Mouse (Mus musculus): ENCODE measurements around the gene Cep164. TPM values are rescaled to one million over a fixed set of nuclear protein-coding genes. Genes with fewer than 3 reads are reported as not detected.

Cep164 gene
- polyA plus RNA-seq, 1 experiment from 2014 or later = 11.5 TPM

DNA sequence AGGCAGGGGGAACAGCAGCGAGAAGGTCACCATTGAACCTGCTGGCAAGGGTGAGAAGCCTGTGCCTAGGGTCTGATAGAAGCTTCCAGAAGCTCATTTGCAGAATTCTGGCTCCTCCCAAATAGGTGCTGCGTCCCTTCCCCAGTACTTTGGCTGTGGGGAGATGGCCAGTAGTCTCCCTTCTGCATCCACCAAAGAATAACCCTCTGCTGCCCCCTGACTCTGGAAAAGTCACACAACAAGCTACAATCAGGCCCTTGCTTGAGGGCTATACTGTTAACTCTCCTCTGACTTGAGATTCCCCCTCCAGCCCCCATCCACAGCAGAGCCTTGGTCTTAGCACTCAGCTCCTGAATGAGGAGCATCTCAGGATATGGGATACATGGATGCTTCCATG lies 87.9 kb downstream of the Cep164 start:
- Histone ChIP-seq H3K4me3 (replicated peaks; ENCODE audit: low read length) (no peak overlapping the region), H3K27me3 (ENCODE audit: control insufficient read depth, insufficient read depth, low read length) (no peaks in the 10 kb centered on the region), H3K9ac (no peak overlapping the region), H3K9me3 (ENCODE audit: control insufficient read depth, low read length) (no peaks in the 10 kb centered on the region), H3K36me3 (replicated peaks; ENCODE audit: control insufficient read depth, insufficient read depth) (no peaks in the 10 kb centered on the region; the same call in 1 of the 2 replicates), H3K4me2 (replicated peaks) (no peak overlapping the region), H3K4me1 (replicated peaks; ENCODE audit: control insufficient read depth, insufficient read depth, low read length) (peaks cover 13% of the 10 kb centered on the region), H3K27ac (no peak overlapping the region)
- DNase-seq (ENCODE audit: low spot score) (peak; percentile 47), ATAC-seq (ENCODE audit: low FRiP score) (no peak)
- 52% methylated on average over 2 of the region's 2 CpGs for WGBS

DNA sequence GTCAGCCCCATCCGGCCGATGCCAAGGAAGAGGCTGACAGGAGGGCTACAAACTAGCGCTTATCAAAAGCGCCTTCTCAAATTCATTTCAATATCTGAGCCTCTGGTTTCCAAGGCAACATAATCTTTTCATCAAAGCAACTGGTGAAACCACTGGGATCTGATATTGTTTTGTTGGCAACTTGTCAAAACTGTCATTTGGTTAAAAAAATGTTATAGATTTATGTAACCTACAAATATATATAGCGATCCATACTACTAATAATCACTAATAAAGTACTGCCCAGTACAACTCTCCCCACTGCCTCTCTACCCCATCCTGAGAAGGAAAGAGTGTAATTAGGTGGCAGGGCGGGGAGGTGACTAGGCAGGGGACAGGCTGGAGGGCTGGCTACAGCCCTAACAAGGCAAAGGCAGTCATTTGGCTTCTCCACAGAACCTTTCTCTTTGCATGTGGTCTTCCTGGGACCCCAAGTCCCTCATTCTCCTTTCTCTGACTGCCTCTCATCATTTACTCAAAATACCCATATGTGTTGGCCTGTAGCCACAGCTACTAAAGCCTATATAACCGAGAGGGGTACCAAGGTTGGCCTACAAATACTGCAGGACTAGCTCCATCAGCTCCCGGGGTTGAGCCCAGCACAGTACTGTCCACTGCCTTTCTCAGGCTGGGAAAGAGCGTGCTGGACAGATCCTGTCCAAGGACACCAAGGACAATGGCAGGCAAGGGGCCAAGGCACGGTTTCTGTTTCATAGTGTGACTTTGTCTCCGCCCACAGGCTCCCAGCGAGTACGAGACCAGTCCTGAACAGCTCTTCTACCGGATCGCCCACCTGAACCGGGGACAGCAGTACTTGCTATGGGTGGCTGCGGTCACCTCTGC lies 88.5 kb downstream of the Cep164 start:
- Histone ChIP-seq H3K9me3 (ENCODE audit: control insufficient read depth, low read length) (no peaks in the 10 kb centered on the region), H3K27ac (peak overlapping the region; percentile 82), H3K4me1 (replicated peaks; ENCODE audit: control insufficient read depth, insufficient read depth, low read length) (peaks cover 13% of the 10 kb centered on the region), H3K4me3 (replicated peaks; ENCODE audit: low read length) (no peak overlapping the region), H3K4me2 (replicated peaks) (no peak overlapping the region; the same call in 1 of the 2 replicates), H3K27me3 (ENCODE audit: control insufficient read depth, insufficient read depth, low read length) (no peaks in the 10 kb centered on the region), H3K9ac (0 out of 2 replicates have a peak overlapping the region, but pooled peaks have one; percentile 5), H3K36me3 (replicated peaks; ENCODE audit: control insufficient read depth, insufficient read depth) (no peaks in the 10 kb centered on the region; the same call in 1 of the 2 replicates)
- no peak for ATAC-seq (ENCODE audit: low FRiP score)
- WGBS = 52% methylated on average over 17 of the region's 17 CpGs
- peak; percentile 68 for DNase-seq (ENCODE audit: low spot score)

DNA sequence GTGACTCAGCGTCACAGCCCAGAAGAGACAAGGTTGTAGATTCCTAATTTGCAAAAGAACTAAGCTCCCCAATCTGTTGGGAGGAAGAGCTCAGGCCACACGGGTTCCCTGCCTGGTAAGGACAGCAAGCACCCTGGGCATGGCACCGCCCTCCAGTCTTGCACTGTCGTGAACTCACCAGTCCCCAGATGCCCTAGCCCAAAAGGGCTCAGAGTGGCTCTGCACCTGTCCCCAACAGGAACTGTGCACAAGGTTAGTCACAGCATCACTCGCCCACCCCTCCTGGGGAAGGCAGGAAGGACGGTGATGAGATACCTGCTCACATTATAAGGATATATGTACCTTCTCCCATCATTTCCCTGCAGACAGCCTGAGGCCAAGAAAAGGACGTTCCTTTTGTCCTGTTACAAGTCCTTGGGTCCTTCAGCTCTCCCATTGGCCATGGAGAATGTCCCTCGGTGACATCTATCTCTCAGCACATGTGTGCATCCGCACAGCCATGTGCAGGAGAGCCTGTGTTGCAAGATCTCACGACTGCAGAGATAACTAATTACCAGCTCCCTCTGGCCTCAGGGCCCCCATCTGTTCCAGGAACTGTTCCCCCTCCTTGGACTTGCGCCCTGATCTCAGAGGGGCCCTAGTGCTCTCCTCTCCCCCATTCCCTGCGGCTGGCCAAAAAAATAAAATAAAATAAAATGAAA lies 89.3 kb downstream of the Cep164 start:
- ATAC-seq (ENCODE audit: low FRiP score) (peak; percentile 67), DNase-seq (ENCODE audit: low spot score) (peak; percentile 27)
- H3K4me1 ChIP-seq (replicated peaks; ENCODE audit: control insufficient read depth, insufficient read depth, low read length) = peaks cover 13% of the 10 kb centered on the region
- H3K9me3 ChIP-seq (ENCODE audit: control insufficient read depth, low read length) = no peaks in the 10 kb centered on the region
- 0 out of 2 replicates have a peak overlapping the region, but pooled peaks have one; percentile 5 for H3K9ac ChIP-seq
- H3K36me3 ChIP-seq (replicated peaks; ENCODE audit: control insufficient read depth, insufficient read depth) = peaks cover 4% of the 10 kb centered on the region; the same call in 1 of the 2 replicates
- WGBS = 49% methylated on average over 12 of the region's 12 CpGs
- no peaks in the 10 kb centered on the region for H3K27me3 ChIP-seq (ENCODE audit: control insufficient read depth, insufficient read depth, low read length)
- H3K4me2 ChIP-seq (replicated peaks) = no peak overlapping the region; the same call in 1 of the 2 replicates
- no peak overlapping the region for H3K4me3 ChIP-seq (replicated peaks; ENCODE audit: low read length)
- peak overlapping the region; percentile 82 for H3K27ac ChIP-seq

DNA sequence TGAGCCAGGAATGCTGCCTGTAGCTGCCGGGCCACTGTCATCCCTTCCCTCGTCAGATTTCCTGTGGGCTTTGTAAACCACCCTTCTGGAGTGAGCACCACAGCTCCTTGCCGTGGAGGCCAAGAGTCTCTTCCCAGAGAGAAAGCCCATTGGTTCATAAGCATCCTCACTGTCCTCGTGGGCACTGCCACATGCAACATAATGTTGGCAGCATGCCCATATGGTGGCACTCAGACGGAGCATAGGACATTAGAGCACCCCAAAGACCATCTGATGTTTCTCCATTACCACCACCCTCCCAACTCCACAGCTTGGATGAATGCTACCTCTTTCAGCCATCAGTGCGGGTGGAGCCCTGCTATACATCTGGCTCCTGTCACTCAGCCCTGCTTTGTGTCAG lies 95.2 kb downstream of the Cep164 start:
- Histone ChIP-seq H3K4me1 (replicated peaks; ENCODE audit: control insufficient read depth, insufficient read depth, low read length) (0 out of 2 replicates have a peak, but pooled peaks cover 2% of the 10 kb centered on the region), H3K9me3 (ENCODE audit: control insufficient read depth, low read length) (no peaks in the 10 kb centered on the region), H3K36me3 (replicated peaks; ENCODE audit: control insufficient read depth, insufficient read depth) (peaks cover 6% of the 10 kb centered on the region; the same call in 1 of the 2 replicates), H3K9ac (no peak overlapping the region), H3K27ac (no peak overlapping the region), H3K4me2 (replicated peaks) (no peak overlapping the region), H3K4me3 (replicated peaks; ENCODE audit: low read length) (no peak overlapping the region), H3K27me3 (ENCODE audit: control insufficient read depth, insufficient read depth, low read length) (no peaks in the 10 kb centered on the region)
- ATAC-seq (ENCODE audit: low FRiP score) = no peak
- no peak for DNase-seq (ENCODE audit: low spot score)
- 57% methylated on average over 6 of the region's 6 CpGs for WGBS

DNA sequence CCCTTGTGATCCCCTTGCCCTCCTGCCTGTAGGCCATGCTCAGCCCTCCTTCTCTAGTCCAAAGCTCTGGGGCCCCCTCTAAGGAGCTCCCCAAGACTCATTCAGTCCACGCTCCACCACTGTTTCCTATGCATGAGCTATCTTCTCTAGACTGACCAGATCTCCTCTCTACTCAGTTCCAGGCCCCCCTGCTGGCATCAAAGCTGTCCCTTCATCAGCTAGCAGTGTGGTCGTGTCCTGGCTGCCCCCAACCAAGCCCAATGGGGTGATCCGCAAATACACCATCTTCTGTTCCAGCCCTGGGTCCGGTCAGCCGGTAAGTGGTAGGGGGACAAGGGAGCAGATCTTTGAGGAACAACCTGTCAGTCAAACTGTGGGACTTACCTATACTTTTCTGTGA lies 96.6 kb downstream of the Cep164 start:
- ATAC-seq (ENCODE audit: low FRiP score) = no peak
- no peaks in the 10 kb centered on the region for H3K27me3 ChIP-seq (ENCODE audit: control insufficient read depth, insufficient read depth, low read length)
- no peak overlapping the region for H3K4me2 ChIP-seq (replicated peaks)
- no peak for DNase-seq (ENCODE audit: low spot score)
- WGBS = 86% methylated on average over 5 of the region's 5 CpGs
- H3K27ac ChIP-seq = no peak overlapping the region
- no peak overlapping the region for H3K4me3 ChIP-seq (replicated peaks; ENCODE audit: low read length)
- no peak overlapping the region for H3K9ac ChIP-seq
- H3K9me3 ChIP-seq (ENCODE audit: control insufficient read depth, low read length) = no peaks in the 10 kb centered on the region
- 0 out of 2 replicates have a peak, but pooled peaks cover 2% of the 10 kb centered on the region for H3K4me1 ChIP-seq (replicated peaks; ENCODE audit: control insufficient read depth, insufficient read depth, low read length)
- H3K36me3 ChIP-seq (replicated peaks; ENCODE audit: control insufficient read depth, insufficient read depth) = 0 out of 2 replicates have a peak, but pooled peaks cover 6% of the 10 kb centered on the region

DNA sequence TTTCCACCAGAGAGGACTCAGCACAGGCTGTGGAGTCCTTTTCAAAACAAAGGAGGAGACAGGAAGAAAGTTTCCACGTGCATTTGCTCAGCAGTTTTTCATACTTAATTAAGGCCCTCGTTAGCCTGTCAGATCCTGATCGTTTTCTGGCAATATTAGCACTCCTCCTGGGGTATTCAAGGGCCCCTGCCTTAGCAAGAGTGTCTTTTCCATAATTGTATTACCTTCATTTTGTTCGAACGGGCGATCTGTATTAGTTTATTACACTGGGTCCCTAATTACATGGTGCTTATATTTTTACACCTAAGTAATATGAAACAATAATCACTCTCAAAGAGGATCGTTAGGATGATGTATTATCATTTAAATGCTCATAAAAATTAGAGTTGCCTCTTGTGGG lies 108.5 kb downstream of the Cep164 start:
- H3K4me1 ChIP-seq (replicated peaks; ENCODE audit: control insufficient read depth, insufficient read depth, low read length) = no peaks in the 10 kb centered on the region
- no peak overlapping the region for H3K4me3 ChIP-seq (replicated peaks; ENCODE audit: low read length)
- ATAC-seq (ENCODE audit: low FRiP score) = peak; percentile 27; the same call in 1 of the 2 replicates
- no peaks in the 10 kb centered on the region for H3K9me3 ChIP-seq (ENCODE audit: control insufficient read depth, low read length)
- H3K9ac ChIP-seq = no peak overlapping the region
- no peak overlapping the region for H3K27ac ChIP-seq
- 54% methylated on average over 7 of the region's 7 CpGs for WGBS
- no peak overlapping the region for H3K4me2 ChIP-seq (replicated peaks)
- H3K27me3 ChIP-seq (ENCODE audit: control insufficient read depth, insufficient read depth, low read length) = no peaks in the 10 kb centered on the region
- peaks cover 24% of the 10 kb centered on the region for H3K36me3 ChIP-seq (replicated peaks; ENCODE audit: control insufficient read depth, insufficient read depth)
- no peak for DNase-seq (ENCODE audit: low spot score)

Other genes with a start within 250 kb of the Cep164 start
- gene Bace1, start 9.9 kb upstream of the Cep164 start, polyA plus RNA-seq (2014; fragmentation: Nextera tagmentation; extraction: Ambion mirVana) = 46.0 and 50.3 TPM in 2 replicates
- 15.0 and 17.7 TPM in 2 replicates for gene Pcsk7, start 77.8 kb upstream of the Cep164 start, polyA plus RNA-seq (2014; fragmentation: Nextera tagmentation; extraction: Ambion mirVana)
- 107 and 109 TPM in 2 replicates for gene Rnf214, start 78.2 kb upstream of the Cep164 start, polyA plus RNA-seq (2014; fragmentation: Nextera tagmentation; extraction: Ambion mirVana)
- 10.3 and 10.5 TPM in 2 replicates for gene Tagln, start 107.4 kb upstream of the Cep164 start, polyA plus RNA-seq (2014; fragmentation: Nextera tagmentation; extraction: Ambion mirVana)
- gene Sidt2, start 126.6 kb upstream of the Cep164 start, polyA plus RNA-seq (2014; fragmentation: Nextera tagmentation; extraction: Ambion mirVana) = 48.9 and 55.3 TPM in 2 replicates
- gene Pafah1b2, start 184.0 kb upstream of the Cep164 start, polyA plus RNA-seq (2014; fragmentation: Nextera tagmentation; extraction: Ambion mirVana) = 289 and 303 TPM in 2 replicates
- gene Sik3, start 184.1 kb upstream of the Cep164 start, polyA plus RNA-seq (2014; fragmentation: Nextera tagmentation; extraction: Ambion mirVana) = 10.9 and 11.0 TPM in 2 replicates

Measured in hindbrain, embryonic 14.5 days (tissue).